8 mouse cellular contexts compared by ENCODE assay signal in genomic region chr11:81462199-81462598, GRCm38 (mm10).
DNase-seq lines count a peak whose midpoint lies in the region; ATAC-seq and TF ChIP-seq lines count a peak whose summit lies in the region.
"Had no signal": no experiment of that assay in that cellular context is flagged by ENCODE, and none has a peak within 500 bp of the region (broad histone marks: within the 10 kb centered on the region; RNA-seq: fewer than 3 reads in every experiment).

No protein-coding gene starts in this region.

- no peak for TF ChIP-seq POLR2A in cortical plate, adult 2 months (IDR thresholded peaks at IDR 0.05; ENCODE audit: extremely low read depth, insufficient read depth, low read length)

- H3K36me3 ChIP-seq in liver, embryonic 11.5 days (ENCODE audit: control insufficient read depth, insufficient read depth, low read length), result no peaks in the 10 kb centered on the region
- no peaks in the 10 kb centered on the region for H3K36me3 ChIP-seq in neural tube, embryonic 11.5 days (ENCODE audit: control insufficient read depth, insufficient read depth, low read length)
- H3K36me3 ChIP-seq: limb, embryonic 12.5 days had no signal

- H3K27me3 ChIP-seq in liver, embryonic 11.5 days (replicated peaks; ENCODE audit: control insufficient read depth, insufficient read depth, low read length), result no peaks in the 10 kb centered on the region
- H3K27me3 ChIP-seq in neural tube, embryonic 11.5 days (ENCODE audit: control insufficient read depth, insufficient read depth, low read length), result no peaks in the 10 kb centered on the region
- H3K27me3 ChIP-seq: limb, embryonic 12.5 days had no signal

- peak; percentile 8 for DNase-seq in liver
- DNase-seq in liver, embryonic 11.5 days (ENCODE audit: low spot score), result no peak
- peak; percentile 3 for DNase-seq in adrenal gland, adult 8-10 months
- DNase-seq in kidney, postnatal 36 days, result peak; percentile 16 to 63
- DNase-seq in neural tube, embryonic 11.5 days (ENCODE audit: low spot score), result peak; percentile 64
- DNase-seq in thymus, postnatal 36 days, result no peak

- no peaks in the 10 kb centered on the region for H3K4me1 ChIP-seq in liver, embryonic 11.5 days (replicated peaks; ENCODE audit: control insufficient read depth, insufficient read depth, low read length)
- H3K4me1 ChIP-seq in cortical plate, adult 2 months (ENCODE audit: control insufficient read depth, insufficient read depth, low read length), result no peaks in the 10 kb centered on the region
- H3K4me1 ChIP-seq in neural tube, embryonic 11.5 days (ENCODE audit: control insufficient read depth, insufficient read depth, low read length), result no peaks in the 10 kb centered on the region
- H3K4me1 ChIP-seq: limb, embryonic 12.5 days had no signal

- TF ChIP-seq CTCF in cortical plate, adult 2 months (IDR thresholded peaks at IDR 0.05; ENCODE audit: extremely low read depth, insufficient read depth, low read length), result peak; percentile 69

- H3K4me3 ChIP-seq in liver, embryonic 11.5 days (ENCODE audit: low read depth, low read length), result no peak overlapping the region
- H3K4me3 ChIP-seq in cortical plate, adult 2 months (ENCODE audit: insufficient read depth, low read length), result no peak overlapping the region
- H3K4me3 ChIP-seq in neural tube, embryonic 11.5 days (ENCODE audit: low read depth, low read length), result no peak overlapping the region
- H3K4me3 ChIP-seq: limb, embryonic 12.5 days had no signal

- no peak overlapping the region for H3K9ac ChIP-seq in liver, embryonic 11.5 days (ENCODE audit: low read depth, low read length)
- no peak overlapping the region for H3K9ac ChIP-seq in neural tube, embryonic 11.5 days (ENCODE audit: low read length)
- H3K9ac ChIP-seq: limb, embryonic 12.5 days had no signal

- ATAC-seq in liver, embryonic 11.5 days (replicated peaks; ENCODE audit: low FRiP score), result no peak
- no peak for ATAC-seq in neural tube, embryonic 11.5 days (ENCODE audit: insufficient read depth, low FRiP score, low TSS enrichment)

- H3K9me3 ChIP-seq in liver, embryonic 11.5 days (ENCODE audit: control insufficient read depth, low read length), result no peaks in the 10 kb centered on the region
- H3K9me3 ChIP-seq in neural tube, embryonic 11.5 days (ENCODE audit: control insufficient read depth, low read length), result no peaks in the 10 kb centered on the region
- H3K9me3 ChIP-seq: limb, embryonic 12.5 days had no signal

- H3K4me2 ChIP-seq in liver, embryonic 11.5 days, result no peak overlapping the region
- H3K4me2 ChIP-seq in neural tube, embryonic 11.5 days (ENCODE audit: low read depth), result no peak overlapping the region
- H3K4me2 ChIP-seq: limb, embryonic 12.5 days had no signal

- WGBS in liver, embryonic 11.5 days, result 11% methylated on average over 5 of the region's 5 CpGs
- 10% methylated on average over 5 of the region's 5 CpGs for WGBS in neural tube, embryonic 11.5 days

- H3K27ac ChIP-seq in liver, embryonic 11.5 days (ENCODE audit: low read depth, low read length), result no peak overlapping the region
- H3K27ac ChIP-seq in cortical plate, adult 2 months (ENCODE audit: insufficient read depth, low read length), result no peak overlapping the region
- H3K27ac ChIP-seq in neural tube, embryonic 11.5 days (ENCODE audit: low read depth, low read length), result no peak overlapping the region
- H3K27ac ChIP-seq: limb, embryonic 12.5 days had no signal

Comparison
In these comparisons a context has a peak if more than half of its experiments do, and no peak if none do; other contexts are left out.
1. DNase-seq: peak in liver (single experiment), adrenal gland, adult 8-10 months (single experiment), kidney, postnatal 36 days (2 of 2) and neural tube, embryonic 11.5 days (single experiment); none in liver, embryonic 11.5 days (single experiment) and thymus, postnatal 36 days (0 of 2).